Mouse (Mus musculus) cerebellum, adult 8-10 months (tissue): ENCODE data around the gene Pgam2.
A peak's percentile ranks its signal among the peaks of the same experiment; 100 is the strongest.
"Not testable (repeated sequence)": the region's sequence is repeated elsewhere in the genome, so short reads cannot be mapped to it uniquely, and the experiment has no call there.

Source experiments
- DNase-seq: peaks from one replicate; pipeline ENCODE4 v3.0.0; 2022

The Pgam2 gene

GRCm38 (mm10) chr11:5803551-5803981 is at the start of gene Pgam2:
Gene Pgam2, minus strand, starts transcription at chr11:5803733.
- no peak for DNase-seq

- DNase-seq, result no peak
These were observed 48.8 kb upstream of the Pgam2 start for GRCm38 (mm10) chr11:5852314-5852713.

GRCm38 (mm10) chr11:5851021-5851736 is 47.6 kb upstream of the Pgam2 start:
- DNase-seq, result no peak

- no peak for DNase-seq
These were observed 46.9 kb upstream of the Pgam2 start for GRCm38 (mm10) chr11:5850452-5850851.

- DNase-seq, result no peak
These were observed 45.8 kb upstream of the Pgam2 start for GRCm38 (mm10) chr11:5849316-5849715.

- DNase-seq, result no peak
These were observed 45.2 kb upstream of the Pgam2 start for GRCm38 (mm10) chr11:5848741-5849140.

- no peak for DNase-seq
These were observed 43.3 kb upstream of the Pgam2 start for GRCm38 (mm10) chr11:5846639-5847345.

- no peak for DNase-seq
These were observed 39.6 kb upstream of the Pgam2 start for GRCm38 (mm10) chr11:5843131-5843530.

- no peak for DNase-seq
These were observed 38.2 kb upstream of the Pgam2 start for GRCm38 (mm10) chr11:5841751-5842150.

- DNase-seq, result no peak
These were observed 36.8 kb upstream of the Pgam2 start for GRCm38 (mm10) chr11:5840346-5840745.

GRCm38 (mm10) chr11:5837251-5838246 is 34.0 kb upstream of the Pgam2 start, which contains the start of gene Polm:
Gene Polm, minus strand, starts transcription at chr11:5838016.
- peak; percentile 93 for DNase-seq

- DNase-seq, result peak; percentile 18
These were observed 32.6 kb upstream of the Pgam2 start for GRCm38 (mm10) chr11:5836126-5836525.

- no peak for DNase-seq
These were observed 31.5 kb upstream of the Pgam2 start for GRCm38 (mm10) chr11:5835057-5835456.

- no peak for DNase-seq
These were observed 31.0 kb upstream of the Pgam2 start for GRCm38 (mm10) chr11:5834506-5834905.

- no peak for DNase-seq
These were observed 25.8 kb upstream of the Pgam2 start for GRCm38 (mm10) chr11:5829327-5829726.

- DNase-seq, result no peak
These were observed 25.1 kb upstream of the Pgam2 start for GRCm38 (mm10) chr11:5828509-5829191.

GRCm38 (mm10) chr11:5827931-5828330 is 24.4 kb upstream of the Pgam2 start:
- DNase-seq, result no peak

GRCm38 (mm10) chr11:5825432-5825831 is 21.9 kb upstream of the Pgam2 start:
- DNase-seq, result no peak

GRCm38 (mm10) chr11:5819223-5819622 is 15.7 kb upstream of the Pgam2 start:
- no peak for DNase-seq

- DNase-seq, result no peak
These were observed 9.8 kb upstream of the Pgam2 start for GRCm38 (mm10) chr11:5813381-5813780.

GRCm38 (mm10) chr11:5809487-5809886 is 6.0 kb upstream of the Pgam2 start:
- not testable (repeated sequence) for DNase-seq

GRCm38 (mm10) chr11:5807956-5808355 is 4.4 kb upstream of the Pgam2 start:
- DNase-seq, result no peak
